Mouse (Mus musculus): Measurements from ENCODE around the gene Cyp4f39. TPM values are rescaled to one million over a fixed set of nuclear protein-coding genes. Genes with fewer than 3 reads are reported as not detected.

Gene Cyp4f39
- polyA plus RNA-seq, 1 experiment: 1.1 TPM

- TF ChIP-seq CTCF (IDR thresholded peaks at IDR 0.05; ENCODE audit: borderline replicate concordance, control insufficient read depth, extremely low read depth, insufficient read depth, low read length, poor library complexity) (no peak), POLR2A (IDR thresholded peaks at IDR 0.05; ENCODE audit: control insufficient read depth, extremely low read depth, insufficient read depth, low read length, poor library complexity) (no peak)
- H3K4me3 ChIP-seq (ENCODE audit: control insufficient read depth, insufficient read depth, low read length): no peak overlapping the region
- H3K27ac ChIP-seq (ENCODE audit: control insufficient read depth, insufficient read depth, low read length): no peak overlapping the region
- no peaks in the 10 kb centered on the region for H3K36me3 ChIP-seq (ENCODE audit: control insufficient read depth, insufficient read depth, low read length)
- 95% methylated on average over 4 of the region's 4 CpGs for WGBS
- no peak for DNase-seq
- H3K4me1 ChIP-seq (replicated peaks; ENCODE audit: control insufficient read depth, insufficient read depth, low read length): no peaks in the 10 kb centered on the region
- H3K27me3 ChIP-seq (ENCODE audit: control insufficient read depth, insufficient read depth, low read length): no peaks in the 10 kb centered on the region
These were observed 15.4 kb upstream of the Cyp4f39 start for GRCm38 (mm10) chr17:32437106-32437505.

- Histone ChIP-seq H3K4me1 (replicated peaks; ENCODE audit: control insufficient read depth, insufficient read depth, low read length) (no peaks in the 10 kb centered on the region), H3K36me3 (ENCODE audit: control insufficient read depth, insufficient read depth, low read length) (no peaks in the 10 kb centered on the region), H3K27me3 (ENCODE audit: control insufficient read depth, insufficient read depth, low read length) (no peaks in the 10 kb centered on the region), H3K4me3 (ENCODE audit: control insufficient read depth, insufficient read depth, low read length) (no peak overlapping the region), H3K27ac (ENCODE audit: control insufficient read depth, insufficient read depth, low read length) (no peak overlapping the region)
- no peak for TF ChIP-seq CTCF (IDR thresholded peaks at IDR 0.05; ENCODE audit: borderline replicate concordance, control insufficient read depth, extremely low read depth, insufficient read depth, low read length, poor library complexity)
- no peak for TF ChIP-seq POLR2A (IDR thresholded peaks at IDR 0.05; ENCODE audit: control insufficient read depth, extremely low read depth, insufficient read depth, low read length, poor library complexity)
- no peak for DNase-seq
- 47% methylated on average over 6 of the region's 6 CpGs for WGBS
These were observed 9.3 kb upstream of the Cyp4f39 start for GRCm38 (mm10) chr17:32443245-32443644.

GRCm38 (mm10) chr17:32445016-32445415 is 7.5 kb upstream of the Cyp4f39 start:
- no peak for DNase-seq

GRCm38 (mm10) chr17:32447195-32447594 is 5.3 kb upstream of the Cyp4f39 start:
- Histone ChIP-seq H3K4me1 (replicated peaks; ENCODE audit: control insufficient read depth, insufficient read depth, low read length) (no peaks in the 10 kb centered on the region), H3K4me3 (ENCODE audit: control insufficient read depth, insufficient read depth, low read length) (no peak overlapping the region), H3K36me3 (ENCODE audit: control insufficient read depth, insufficient read depth, low read length) (no peaks in the 10 kb centered on the region), H3K27ac (ENCODE audit: control insufficient read depth, insufficient read depth, low read length) (no peak overlapping the region), H3K27me3 (ENCODE audit: control insufficient read depth, insufficient read depth, low read length) (no peaks in the 10 kb centered on the region)
- TF ChIP-seq POLR2A (IDR thresholded peaks at IDR 0.05; ENCODE audit: control insufficient read depth, extremely low read depth, insufficient read depth, low read length, poor library complexity) (no peak), CTCF (IDR thresholded peaks at IDR 0.05; ENCODE audit: borderline replicate concordance, control insufficient read depth, extremely low read depth, insufficient read depth, low read length, poor library complexity) (no peak)
- no peak for DNase-seq

More at GRCm38 (mm10) chr17:32445016-32445415, 7.5 kb upstream of the Cyp4f39 start:
- WGBS: 87% methylated on average over 5 of the region's 5 CpGs
- TF ChIP-seq POLR2A (IDR thresholded peaks at IDR 0.05; ENCODE audit: control insufficient read depth, extremely low read depth, insufficient read depth, low read length, poor library complexity): no peak
- TF ChIP-seq CTCF (IDR thresholded peaks at IDR 0.05; ENCODE audit: borderline replicate concordance, control insufficient read depth, extremely low read depth, insufficient read depth, low read length, poor library complexity): no peak
- H3K27me3 ChIP-seq (ENCODE audit: control insufficient read depth, insufficient read depth, low read length): no peaks in the 10 kb centered on the region
- no peak overlapping the region for H3K4me3 ChIP-seq (ENCODE audit: control insufficient read depth, insufficient read depth, low read length)
- H3K4me1 ChIP-seq (replicated peaks; ENCODE audit: control insufficient read depth, insufficient read depth, low read length): no peaks in the 10 kb centered on the region
- no peaks in the 10 kb centered on the region for H3K36me3 ChIP-seq (ENCODE audit: control insufficient read depth, insufficient read depth, low read length)
- no peak overlapping the region; the same call in 1 of the 2 replicates for H3K27ac ChIP-seq (ENCODE audit: control insufficient read depth, insufficient read depth, low read length)

DNA sequence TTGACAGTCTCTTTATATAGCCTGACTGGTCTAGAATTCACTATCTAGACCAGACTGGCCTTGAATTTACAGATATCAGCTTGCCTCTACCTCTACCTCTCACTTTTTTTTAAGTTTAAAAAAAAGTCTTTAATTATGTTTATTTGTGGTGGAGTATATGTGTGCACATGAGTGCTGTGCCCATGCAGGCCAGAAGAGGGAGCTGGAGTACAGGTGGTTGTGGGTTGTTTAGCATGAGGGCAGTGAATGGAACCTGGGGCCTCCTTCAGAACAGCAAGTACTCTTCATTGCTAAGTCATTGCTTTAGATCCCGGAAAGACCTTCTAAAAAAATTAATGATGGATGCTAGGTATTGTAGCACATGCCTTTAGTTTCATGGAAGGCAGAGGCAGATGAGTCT is 3.5 kb upstream of the Cyp4f39 start:
- no peak for DNase-seq
- Histone ChIP-seq H3K27ac (ENCODE audit: control insufficient read depth, insufficient read depth, low read length) (no peak overlapping the region), H3K4me3 (ENCODE audit: control insufficient read depth, insufficient read depth, low read length) (no peak overlapping the region), H3K27me3 (ENCODE audit: control insufficient read depth, insufficient read depth, low read length) (no peaks in the 10 kb centered on the region), H3K4me1 (replicated peaks; ENCODE audit: control insufficient read depth, insufficient read depth, low read length) (peaks cover 6% of the 10 kb centered on the region; the same call in 1 of the 2 replicates), H3K36me3 (ENCODE audit: control insufficient read depth, insufficient read depth, low read length) (no peaks in the 10 kb centered on the region)
- WGBS: 100% methylated on average over 1 of the region's 1 CpGs
- no peak for TF ChIP-seq CTCF (IDR thresholded peaks at IDR 0.05; ENCODE audit: borderline replicate concordance, control insufficient read depth, extremely low read depth, insufficient read depth, low read length, poor library complexity)
- no peak for TF ChIP-seq POLR2A (IDR thresholded peaks at IDR 0.05; ENCODE audit: control insufficient read depth, extremely low read depth, insufficient read depth, low read length, poor library complexity)

GRCm38 (mm10) chr17:32450844-32451537 is 1.5 kb upstream of the Cyp4f39 start:
- no peaks in the 10 kb centered on the region for H3K36me3 ChIP-seq (ENCODE audit: control insufficient read depth, insufficient read depth, low read length)
- no peak for DNase-seq
- no peaks in the 10 kb centered on the region; the same call in 1 of the 2 replicates for H3K27me3 ChIP-seq (ENCODE audit: control insufficient read depth, insufficient read depth, low read length)
- no peak overlapping the region for H3K27ac ChIP-seq (ENCODE audit: control insufficient read depth, insufficient read depth, low read length)
- no peak overlapping the region for H3K4me3 ChIP-seq (ENCODE audit: control insufficient read depth, insufficient read depth, low read length)
- TF ChIP-seq CTCF (IDR thresholded peaks at IDR 0.05; ENCODE audit: borderline replicate concordance, control insufficient read depth, extremely low read depth, insufficient read depth, low read length, poor library complexity) (no peak), POLR2A (IDR thresholded peaks at IDR 0.05; ENCODE audit: control insufficient read depth, extremely low read depth, insufficient read depth, low read length, poor library complexity) (no peak)
- WGBS: 34% methylated on average over 2 of the region's 2 CpGs
- peaks cover 6% of the 10 kb centered on the region; the same call in 1 of the 2 replicates for H3K4me1 ChIP-seq (replicated peaks; ENCODE audit: control insufficient read depth, insufficient read depth, low read length)
